ENCODE assay signal across 10 mouse cellular contexts in the genomic region with DNA sequence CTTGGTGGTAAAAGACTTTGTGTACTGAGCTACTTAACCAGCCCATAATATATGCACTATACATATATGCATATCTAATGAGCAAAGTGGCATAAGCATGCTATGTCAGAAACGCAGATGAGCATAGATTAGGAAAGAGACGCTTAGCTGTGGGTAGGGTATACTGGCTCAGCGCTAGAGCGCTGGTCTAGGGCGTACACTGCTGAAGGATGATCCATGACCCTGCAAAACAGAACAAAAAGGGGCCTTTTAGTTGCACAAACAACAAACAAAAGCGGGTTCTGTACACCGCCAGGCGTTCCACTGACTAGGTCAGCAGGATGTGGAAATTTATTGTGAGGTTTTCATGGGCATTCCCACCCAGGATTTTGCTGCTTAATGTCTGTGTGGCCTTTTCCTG. TPM values are rescaled to one million over a fixed set of nuclear protein-coding genes. Genes with fewer than 3 reads are reported as not detected.
DNase-seq lines count a peak whose midpoint lies in the region; ATAC-seq and TF ChIP-seq lines count a peak whose summit lies in the region.
"Had no signal": no experiment of that assay in that cellular context is flagged by ENCODE, and none has a peak within 500 bp of the region (broad histone marks: within the 10 kb centered on the region; RNA-seq: fewer than 3 reads in every experiment).

No protein-coding gene starts in this region.

- no peaks in the 10 kb centered on the region for H3K27me3 ChIP-seq in lung, embryonic 15.5 days
- no peaks in the 10 kb centered on the region for H3K27me3 ChIP-seq in forebrain, embryonic 15.5 days
- H3K27me3 ChIP-seq: liver, embryonic 15.5 days had no signal

- H3K9me3 ChIP-seq in lung, embryonic 15.5 days, result no peaks in the 10 kb centered on the region
- no peaks in the 10 kb centered on the region for H3K9me3 ChIP-seq in forebrain, embryonic 15.5 days
- H3K9me3 ChIP-seq: liver, embryonic 15.5 days had no signal

- peaks cover 43% of the 10 kb centered on the region for H3K4me1 ChIP-seq in lung, embryonic 15.5 days
- peaks cover 14% of the 10 kb centered on the region; the same call in 1 of the 2 replicates for H3K4me1 ChIP-seq in lung, adult 2 months (ENCODE audit: control insufficient read depth, insufficient read depth, low read length)
- peaks cover 43% of the 10 kb centered on the region for H3K4me1 ChIP-seq in forebrain, embryonic 15.5 days

- no peaks in the 10 kb centered on the region for H3K36me3 ChIP-seq in lung, embryonic 15.5 days
- no peaks in the 10 kb centered on the region for H3K36me3 ChIP-seq in forebrain, embryonic 15.5 days
- H3K36me3 ChIP-seq: liver, embryonic 15.5 days had no signal

- 61% methylated on average over 8 of the region's 8 CpGs for WGBS in lung, embryonic 15.5 days
- WGBS in lung, adult 2 months, result 66% methylated on average over 8 of the region's 8 CpGs
- WGBS in forebrain, embryonic 15.5 days, result 30% methylated on average over 8 of the region's 8 CpGs

- TF ChIP-seq POLR2A in lung, adult 2 months (IDR thresholded peaks at IDR 0.05; ENCODE audit: borderline replicate concordance, extremely low read depth, low read depth, low read length), result no peak

- peak overlapping the region; percentile 85 for H3K27ac ChIP-seq in lung, embryonic 15.5 days
- H3K27ac ChIP-seq in forebrain, embryonic 15.5 days (replicated peaks), result no peak overlapping the region
- H3K27ac ChIP-seq: liver, embryonic 15.5 days had no signal

- ATAC-seq in lung, embryonic 15.5 days (ENCODE audit: borderline replicate concordance, extremely low read depth, low FRiP score, low TSS enrichment), result no peak
- 0 out of 2 replicates have a peak, but pooled peaks have one; percentile 61 for ATAC-seq in forebrain, embryonic 15.5 days (replicated peaks)
- ATAC-seq in megakaryocyte progenitor cell, adult 5-6 weeks (replicated peaks; ENCODE audit: poor library complexity), result peak; percentile 20
- ATAC-seq: inflammation-experienced regulatory T-cells, adult 6 months had no signal

- intact Hi-C loops in heart, postnatal 14 days (cut with DNase I), result no loop called here

- H3K4me2 ChIP-seq in lung, embryonic 15.5 days, result no peak overlapping the region
- H3K4me2 ChIP-seq in forebrain, embryonic 15.5 days (replicated peaks), result no peak overlapping the region
- H3K4me2 ChIP-seq: liver, embryonic 15.5 days had no signal

- H3K9ac ChIP-seq in lung, embryonic 15.5 days, result no peak overlapping the region
- no peak overlapping the region for H3K9ac ChIP-seq in forebrain, embryonic 15.5 days (replicated peaks)
- H3K9ac ChIP-seq: liver, embryonic 15.5 days had no signal

- H3K4me3 ChIP-seq in lung, embryonic 15.5 days, result no peak overlapping the region
- H3K4me3 ChIP-seq in lung, adult 2 months (replicated peaks; ENCODE audit: extremely low read depth, low read depth, low read length), result no peak overlapping the region
- H3K4me3 ChIP-seq in forebrain, embryonic 15.5 days, result no peak overlapping the region
- H3K4me3 ChIP-seq: liver, embryonic 15.5 days had no signal

- TF ChIP-seq CTCF in lung, adult 2 months (IDR thresholded peaks at IDR 0.05; ENCODE audit: insufficient read depth, low read length), result no peak

- peak; percentile 82 for DNase-seq in heart, adult 11 months
- DNase-seq in heart, postnatal 14 days, result no peak
- DNase-seq in lung, adult 2 months, result no peak
- no peak for DNase-seq in adrenal gland, postnatal 25 days
- no peak for DNase-seq in layer of hippocampus, adult 11-12 months (ENCODE audit: low spot score)

RNA-seq across cellular contexts. Expression of gene Irf2bp2, which starts 8.9 kb away (rescaled TPM):
- total RNA-seq in heart, postnatal 14 days (2021), result 100 to 1,000 TPM; 124 to 140 TPM
- polyA plus RNA-seq in lung, embryonic 15.5 days (2015; fragmentation: Nextera tagmentation; extraction: Ambion mirVana), result 12.6 TPM in 2 replicates
- polyA plus RNA-seq in lung, adult 2 months (2012; rRNA removed), result 81.2 and 127 TPM in 2 replicates
- polyA plus RNA-seq in forebrain, embryonic 15.5 days (2015; fragmentation: Nextera tagmentation; extraction: Ambion mirVana), result 10.5 and 11.1 TPM in 2 replicates
- 109 and 114 TPM in 2 replicates for total RNA-seq in megakaryocyte progenitor cell, adult 5-6 weeks (2015)
- 95.7 and 110 TPM in 2 replicates for total RNA-seq in megakaryocyte progenitor cell, adult 5-6 weeks (2017)
- 81.3 and 82.6 TPM in 2 replicates for total RNA-seq in adrenal gland, postnatal 25 days (2021)
